Mouse (Mus musculus) heart, embryonic 10.5 days (tissue): ENCODE results near the gene Tcf25. TPM values are rescaled to one million over a fixed set of nuclear protein-coding genes. Genes with fewer than 3 reads are reported as not detected.
A peak's percentile ranks its signal among the peaks of the same experiment; 100 is the strongest.

Experiments used
- DNase-seq: peaks from one replicate; pipeline ENCODE4 v3.0.0-alpha.2; 2017; ENCODE audit warnings: low spot score
- H3K27ac ChIP-seq: fragments of 300-500 bp; sonication (generic); 2 replicates; pipeline ENCODE4 v1.5.1; 2016; ENCODE audit warnings: mild to moderate bottlenecking
- H3K27me3 ChIP-seq: fragments of 300-500 bp; sonication (generic); 2 replicates; pipeline ENCODE4 v1.6.1; 2016; ENCODE audit warnings: mild to moderate bottlenecking; ENCODE audit not compliant: poor library complexity, insufficient read depth, severe bottlenecking
- H3K36me3 ChIP-seq: fragments of 300-500 bp; sonication (generic); 2 replicates; pipeline ENCODE4 v1.6.1; 2016; ENCODE audit warnings: mild to moderate bottlenecking, moderate library complexity
- H3K4me1 ChIP-seq: fragments of 300-500 bp; sonication (generic); 2 replicates; pipeline ENCODE4 v1.6.1; 2016; ENCODE audit warnings: mild to moderate bottlenecking
- H3K4me3 ChIP-seq: fragments of 300-500 bp; sonication (generic); 2 replicates; pipeline ENCODE4 v1.5.1; 2016; ENCODE audit warnings: mild to moderate bottlenecking, moderate library complexity
- H3K9me3 ChIP-seq: fragments of 300-500 bp; sonication (generic); 2 replicates; pipeline ENCODE4 v1.6.1; 2016; ENCODE audit warnings: mild to moderate bottlenecking, moderate library complexity
- WGBS: fragments of 180-500 bp; shearing (Covaris S2); methylation state at CpG from one replicate; pipeline ENCODE4 v1.1.7; 2016; 5-methylcytosine and 5-hydroxymethylcytosine counted together
- polyA plus RNA-seq: library from polyadenylated mRNA; unstranded; fragments of >200 nt; fragmentation: Nextera tagmentation; extraction: Ambion mirVana; gene quantifications from 2 replicates; pipeline ENCODE4 v1.2.1, GENCODE M21; 2016

The Tcf25 gene
- polyA plus RNA-seq, 1 experiment from 2014 or later, result 153 TPM

DNA sequence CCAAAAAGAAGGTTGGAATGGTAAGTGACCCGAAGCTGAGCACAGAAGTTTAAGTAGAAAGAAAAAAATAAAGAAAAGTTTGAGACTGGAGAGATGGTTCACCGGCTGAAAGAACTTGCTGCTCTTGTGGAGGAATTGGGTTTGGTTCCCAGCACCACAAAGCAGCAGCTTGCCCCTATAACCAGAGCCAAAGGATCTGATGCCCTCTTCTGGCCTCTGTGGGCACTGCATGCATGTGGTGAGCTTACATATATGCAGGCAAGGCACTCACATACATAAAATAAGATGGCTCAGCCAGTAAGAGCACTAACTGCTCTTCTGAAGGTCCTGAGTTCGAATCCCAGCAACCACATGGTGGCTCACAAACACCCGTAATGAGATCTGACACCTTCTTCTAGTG, 33.5 kb upstream of the Tcf25 start:
- Histone ChIP-seq H3K4me1 (peaks cover 14% of the 10 kb centered on the region), H3K27ac (no peak overlapping the region), H3K9me3 (no peaks in the 10 kb centered on the region), H3K27me3 (0 out of 2 replicates have a peak, but pooled peaks cover 4% of the 10 kb centered on the region), H3K36me3 (no peaks in the 10 kb centered on the region), H3K4me3 (no peak overlapping the region)
- 93% methylated on average over 4 of the region's 4 CpGs for WGBS
- no peak for DNase-seq

DNA sequence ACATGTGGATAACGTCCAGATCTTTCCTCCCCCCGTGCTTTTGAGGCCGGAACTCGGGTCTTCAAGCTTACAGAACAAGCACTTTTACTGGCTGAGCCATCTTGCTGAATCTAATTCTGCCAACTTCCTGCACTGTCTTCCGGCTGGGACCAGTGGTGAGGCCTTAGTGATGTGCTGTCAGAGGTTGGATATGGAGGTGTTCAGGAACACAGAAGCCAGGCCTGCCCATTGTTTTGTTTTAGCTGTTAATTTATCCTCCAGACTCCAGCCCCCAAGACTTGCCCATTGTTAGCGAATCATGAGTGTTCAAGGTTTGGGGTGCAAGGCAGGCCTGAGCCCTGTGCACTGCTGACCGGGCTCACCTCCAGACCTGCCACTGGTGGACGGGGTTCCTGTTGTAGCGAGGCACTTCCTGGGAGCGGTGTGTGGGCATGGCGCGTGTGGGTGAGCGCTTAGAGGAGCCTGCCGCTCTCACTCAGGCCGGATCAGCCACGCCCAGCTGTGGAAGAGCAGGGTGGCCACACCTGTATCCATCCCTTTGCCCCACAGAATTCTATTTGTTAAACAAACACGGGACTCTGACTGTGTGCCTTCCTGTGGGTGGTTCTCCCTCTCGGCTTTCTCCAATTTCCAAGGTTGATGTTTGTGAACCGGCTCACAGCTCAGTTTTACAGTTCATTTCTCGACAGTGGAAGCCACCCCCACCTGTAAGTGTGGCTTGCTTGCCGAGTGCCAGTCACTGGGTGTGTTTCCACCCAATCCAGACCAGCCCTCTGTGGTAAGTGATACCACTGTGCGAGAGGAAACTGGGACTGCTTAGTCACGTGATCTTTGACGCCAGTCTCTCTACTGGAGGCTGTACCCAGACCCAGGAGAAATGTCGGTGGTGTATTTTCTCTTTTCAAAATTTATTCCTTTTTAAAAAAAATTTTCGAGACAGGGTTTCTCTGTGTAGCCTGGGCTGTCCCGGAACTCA, 32.2 kb upstream of the Tcf25 start:
- no peak overlapping the region for H3K4me3 ChIP-seq
- DNase-seq, result no peak
- peaks cover 14% of the 10 kb centered on the region for H3K4me1 ChIP-seq
- 81% methylated on average over 27 of the region's 27 CpGs for WGBS
- no peaks in the 10 kb centered on the region for H3K27me3 ChIP-seq
- H3K27ac ChIP-seq, result no peak overlapping the region; the same call in 1 of the 2 replicates
- no peaks in the 10 kb centered on the region for H3K9me3 ChIP-seq
- H3K36me3 ChIP-seq, result no peaks in the 10 kb centered on the region

DNA sequence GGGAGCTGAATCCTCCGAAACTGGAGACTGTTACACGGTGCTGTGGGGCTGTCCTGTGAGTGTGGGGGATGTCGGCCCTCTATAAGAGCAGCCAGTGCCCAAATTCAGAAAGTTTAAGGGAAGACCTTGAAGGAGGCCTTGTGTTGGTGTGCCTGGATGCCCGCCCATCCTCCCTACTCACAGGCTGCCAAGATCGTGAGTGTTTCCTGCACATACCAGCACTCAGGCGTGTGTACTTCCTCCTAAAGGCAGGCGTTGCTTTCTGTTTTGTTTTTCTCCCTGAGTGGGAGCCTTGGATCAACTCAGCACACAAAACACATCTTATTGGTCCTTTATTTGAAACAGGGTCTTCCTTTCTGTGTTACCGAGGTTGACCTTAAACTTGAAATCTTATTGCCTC, 31.3 kb upstream of the Tcf25 start:
- H3K4me3 ChIP-seq, result no peak overlapping the region
- WGBS, result 71% methylated on average over 8 of the region's 8 CpGs
- H3K9me3 ChIP-seq, result no peaks in the 10 kb centered on the region
- no peak overlapping the region for H3K27ac ChIP-seq
- H3K4me1 ChIP-seq, result peaks cover 14% of the 10 kb centered on the region
- H3K36me3 ChIP-seq, result no peaks in the 10 kb centered on the region
- no peaks in the 10 kb centered on the region for H3K27me3 ChIP-seq
- no peak for DNase-seq

DNA sequence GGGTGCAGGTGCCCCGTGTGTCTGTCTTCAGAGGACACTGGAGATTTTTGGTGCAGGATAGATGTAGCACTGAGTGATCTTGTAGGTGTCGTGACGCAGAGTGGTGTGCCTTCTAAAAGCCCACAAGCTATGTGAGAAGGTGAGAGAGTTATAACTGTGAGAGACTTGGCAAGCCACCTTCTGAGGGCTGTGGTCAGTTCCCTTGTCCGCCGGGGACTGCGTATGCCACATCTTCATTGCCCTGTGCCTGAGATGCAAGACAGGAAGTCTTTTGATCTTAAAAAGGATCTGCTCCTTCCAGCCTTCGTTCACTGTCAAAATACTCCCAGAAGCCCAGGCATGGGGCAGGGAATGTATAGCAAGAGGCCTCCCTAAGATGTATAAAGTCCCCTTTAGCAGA, 30.6 kb upstream of the Tcf25 start:
- H3K36me3 ChIP-seq, result no peaks in the 10 kb centered on the region
- no peaks in the 10 kb centered on the region for H3K27me3 ChIP-seq
- no peaks in the 10 kb centered on the region for H3K9me3 ChIP-seq
- H3K4me1 ChIP-seq, result peaks cover 18% of the 10 kb centered on the region
- WGBS, result 74% methylated on average over 7 of the region's 7 CpGs
- H3K27ac ChIP-seq, result no peak overlapping the region
- DNase-seq, result no peak
- 0 out of 2 replicates have a peak overlapping the region, but pooled peaks have one; percentile 1 for H3K4me3 ChIP-seq

DNA sequence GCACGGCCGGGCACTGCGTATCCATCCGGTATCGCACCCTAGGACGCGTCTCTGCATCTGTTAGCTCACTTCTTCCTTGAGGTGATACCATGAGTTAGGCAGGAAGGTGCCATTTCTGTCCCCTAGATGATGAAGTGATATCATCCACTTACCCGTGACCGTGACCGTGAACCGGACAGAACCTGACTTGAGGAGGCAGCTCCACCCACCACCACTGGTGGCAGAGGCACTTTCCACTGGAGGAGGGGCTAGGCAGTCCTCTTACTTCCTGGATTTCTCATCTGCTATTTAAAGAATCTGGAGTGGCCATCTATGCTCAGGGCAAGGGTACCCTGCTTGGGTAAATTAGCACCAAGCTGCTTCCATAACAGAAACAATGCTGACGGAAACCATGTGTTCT, 30.1 kb upstream of the Tcf25 start:
- WGBS, result 77% methylated on average over 12 of the region's 12 CpGs
- H3K9me3 ChIP-seq, result no peaks in the 10 kb centered on the region
- peak overlapping the region; percentile 39; the same call in 1 of the 2 replicates for H3K27ac ChIP-seq
- no peak for DNase-seq
- peaks cover 23% of the 10 kb centered on the region for H3K4me1 ChIP-seq
- peak overlapping the region; percentile 1; the same call in 1 of the 2 replicates for H3K4me3 ChIP-seq
- H3K27me3 ChIP-seq, result no peaks in the 10 kb centered on the region
- H3K36me3 ChIP-seq, result no peaks in the 10 kb centered on the region

DNA sequence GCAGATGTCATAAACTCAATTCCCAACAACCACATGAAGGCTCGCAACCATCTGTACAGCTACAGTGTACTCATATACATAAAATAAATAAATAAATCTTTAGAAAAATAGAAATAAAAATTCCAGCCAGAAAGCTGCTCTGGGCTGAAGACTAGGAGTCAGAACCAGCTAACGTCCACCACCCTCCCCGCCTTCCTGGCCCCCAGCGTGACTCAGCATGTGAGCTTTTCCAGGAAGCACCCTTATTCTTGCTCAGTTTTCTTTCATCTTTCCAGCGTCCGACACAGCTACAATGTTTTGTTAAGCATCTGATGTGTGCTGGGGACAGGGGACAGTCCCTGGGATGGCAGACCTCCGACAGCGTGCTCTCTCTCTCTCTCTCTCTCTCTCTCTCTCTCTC, 28.4 kb upstream of the Tcf25 start:
- WGBS, result 81% methylated on average over 8 of the region's 8 CpGs

DNA sequence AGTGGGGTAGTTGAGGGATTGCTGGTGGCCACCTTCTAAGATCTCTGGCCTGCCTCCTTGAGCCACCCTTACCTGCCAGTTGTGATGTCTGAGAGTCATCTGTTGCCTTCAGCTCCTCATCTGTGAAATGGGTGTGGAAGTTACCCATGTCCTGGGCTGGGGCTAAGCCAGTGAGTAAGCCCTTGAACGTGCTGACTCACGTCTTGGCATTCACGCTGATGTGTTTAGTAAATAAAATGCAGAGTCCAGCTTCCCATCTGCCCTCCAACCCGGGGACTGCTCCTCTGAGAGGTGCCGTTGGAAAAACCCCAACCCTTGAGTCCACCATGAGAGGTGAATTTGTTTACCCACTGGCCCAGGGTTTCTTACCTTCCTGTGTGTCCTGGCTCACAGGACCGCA, 27.7 kb upstream of the Tcf25 start:
- no peak for DNase-seq
- no peaks in the 10 kb centered on the region for H3K36me3 ChIP-seq
- no peak overlapping the region for H3K4me3 ChIP-seq
- H3K4me1 ChIP-seq, result peaks cover 32% of the 10 kb centered on the region
- WGBS, result 79% methylated on average over 6 of the region's 6 CpGs
- H3K27ac ChIP-seq, result no peak overlapping the region
- no peaks in the 10 kb centered on the region for H3K9me3 ChIP-seq
- H3K27me3 ChIP-seq, result no peaks in the 10 kb centered on the region

More for the DNA sequence above, 28.4 kb upstream of the Tcf25 start:
- Histone ChIP-seq H3K27ac (no peak overlapping the region), H3K36me3 (no peaks in the 10 kb centered on the region), H3K27me3 (no peaks in the 10 kb centered on the region), H3K4me1 (peaks cover 32% of the 10 kb centered on the region), H3K4me3 (no peak overlapping the region), H3K9me3 (no peaks in the 10 kb centered on the region)
- DNase-seq, result no peak

DNA sequence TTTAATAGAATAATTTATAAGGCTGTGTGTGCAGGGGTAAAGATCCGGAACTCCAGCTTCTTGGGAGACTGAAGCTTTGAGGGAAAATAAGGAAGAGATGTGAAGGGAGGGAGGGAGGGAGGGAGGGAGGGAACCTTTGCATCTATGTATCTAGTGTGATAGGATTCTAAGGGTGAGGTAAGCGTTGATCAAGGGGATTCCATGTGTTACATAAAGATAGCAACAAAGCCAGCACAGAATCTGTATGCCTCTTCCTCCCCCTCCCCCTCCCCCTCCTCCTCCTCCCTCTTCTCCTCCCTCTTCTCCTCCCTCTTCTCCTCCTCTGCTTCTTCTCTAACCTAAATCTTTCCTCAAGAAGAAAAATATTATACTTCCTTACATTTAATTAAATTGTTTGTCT, 26.3 kb upstream of the Tcf25 start:
- 0 out of 2 replicates have a peak, but pooled peaks cover under 1% of the 10 kb centered on the region for H3K27me3 ChIP-seq
- no peak overlapping the region for H3K4me3 ChIP-seq
- H3K27ac ChIP-seq, result no peak overlapping the region
- H3K4me1 ChIP-seq, result peaks cover 30% of the 10 kb centered on the region
- DNase-seq, result no peak
- H3K36me3 ChIP-seq, result no peaks in the 10 kb centered on the region
- H3K9me3 ChIP-seq, result no peaks in the 10 kb centered on the region
- 72% methylated on average over 2 of the region's 2 CpGs for WGBS

DNA sequence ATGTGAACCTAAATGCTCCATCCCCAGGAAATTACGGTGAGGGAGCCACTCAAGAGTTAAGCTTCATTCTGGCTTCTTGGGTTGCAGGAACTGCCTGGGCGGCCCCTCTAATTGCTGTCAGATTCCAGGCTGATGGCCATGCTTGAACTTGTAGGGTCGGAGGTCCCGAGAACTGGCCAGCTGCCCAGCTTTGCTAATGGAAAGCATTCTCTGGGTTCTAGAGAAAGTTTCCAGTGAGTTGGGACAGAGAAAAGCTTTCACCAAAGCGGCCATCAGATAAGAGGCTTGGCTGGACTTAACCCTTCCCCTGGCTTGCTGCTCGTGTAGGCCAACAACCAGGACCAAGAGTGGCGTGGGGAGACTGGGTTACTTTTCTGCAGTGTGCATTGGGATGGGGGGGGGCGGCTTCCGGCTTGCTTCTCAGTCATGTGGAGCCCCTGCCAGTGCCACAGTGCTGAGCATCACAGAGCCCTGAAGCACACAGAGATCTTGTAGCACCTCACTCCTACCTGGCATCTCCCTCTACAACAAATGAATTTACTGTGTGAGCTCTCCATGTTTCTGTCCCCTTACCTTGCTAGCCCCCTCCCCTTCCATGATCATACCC, 25.2 kb upstream of the Tcf25 start:
- peak overlapping the region; percentile 37 for H3K27ac ChIP-seq
- no peaks in the 10 kb centered on the region for H3K9me3 ChIP-seq
- 35% methylated on average over 9 of the region's 9 CpGs for WGBS
- peak; percentile 91 for DNase-seq
- H3K27me3 ChIP-seq, result peaks cover 4% of the 10 kb centered on the region; the same call in 1 of the 2 replicates
- H3K4me3 ChIP-seq, result no peak overlapping the region
- H3K4me1 ChIP-seq, result peaks cover 34% of the 10 kb centered on the region
- H3K36me3 ChIP-seq, result no peaks in the 10 kb centered on the region

DNA sequence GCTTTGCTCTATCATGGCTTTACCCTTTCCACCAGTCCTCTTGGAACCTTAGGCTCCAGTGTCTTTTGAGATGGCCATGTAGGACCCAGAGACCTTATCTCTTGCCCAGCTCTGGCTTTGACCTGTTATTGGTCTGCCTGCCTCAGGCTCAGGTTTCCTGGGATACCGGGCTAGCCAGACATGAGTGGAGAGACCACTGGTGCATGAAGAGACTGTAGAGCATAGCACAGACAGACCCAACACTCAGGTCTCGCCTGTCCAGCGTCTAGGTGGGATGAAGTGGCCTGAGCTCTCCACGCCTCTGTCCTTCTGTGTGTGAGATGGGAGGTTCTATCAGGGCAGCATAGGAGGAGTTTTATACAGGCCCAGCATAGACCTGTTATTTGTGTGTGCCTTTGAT, 24.5 kb upstream of the Tcf25 start:
- Histone ChIP-seq H3K27ac (peak overlapping the region; percentile 37; the same call in 1 of the 2 replicates), H3K9me3 (no peaks in the 10 kb centered on the region), H3K27me3 (peaks cover 11% of the 10 kb centered on the region), H3K4me1 (peaks cover 32% of the 10 kb centered on the region), H3K36me3 (no peaks in the 10 kb centered on the region), H3K4me3 (no peak overlapping the region)
- 74% methylated on average over 4 of the region's 4 CpGs for WGBS
- DNase-seq, result no peak

DNA sequence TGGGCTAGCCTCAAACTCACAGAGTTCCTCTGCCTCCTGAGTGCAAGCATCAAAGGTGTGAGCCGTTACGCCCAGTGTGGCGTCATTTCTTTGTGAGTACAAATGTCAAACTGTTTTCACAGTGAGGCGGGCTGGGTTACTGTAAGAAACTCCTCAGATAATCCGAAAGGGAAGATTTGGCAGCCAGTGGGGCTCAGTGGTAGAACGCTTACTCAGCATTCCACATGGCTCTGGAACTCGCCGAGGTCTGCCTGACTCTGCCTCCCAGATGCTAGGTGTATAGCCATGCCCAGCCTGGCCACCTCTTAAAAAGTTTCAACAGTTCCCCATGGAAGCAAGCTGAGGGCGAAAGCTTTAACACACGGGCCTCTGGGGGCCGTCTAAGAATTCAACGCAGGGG, 21.4 kb upstream of the Tcf25 start:
- Histone ChIP-seq H3K9me3 (no peaks in the 10 kb centered on the region), H3K4me1 (peaks cover 34% of the 10 kb centered on the region), H3K4me3 (no peak overlapping the region), H3K27ac (no peak overlapping the region), H3K36me3 (no peaks in the 10 kb centered on the region), H3K27me3 (peaks cover 34% of the 10 kb centered on the region)
- no peak for DNase-seq
- WGBS, result 74% methylated on average over 12 of the region's 12 CpGs

DNA sequence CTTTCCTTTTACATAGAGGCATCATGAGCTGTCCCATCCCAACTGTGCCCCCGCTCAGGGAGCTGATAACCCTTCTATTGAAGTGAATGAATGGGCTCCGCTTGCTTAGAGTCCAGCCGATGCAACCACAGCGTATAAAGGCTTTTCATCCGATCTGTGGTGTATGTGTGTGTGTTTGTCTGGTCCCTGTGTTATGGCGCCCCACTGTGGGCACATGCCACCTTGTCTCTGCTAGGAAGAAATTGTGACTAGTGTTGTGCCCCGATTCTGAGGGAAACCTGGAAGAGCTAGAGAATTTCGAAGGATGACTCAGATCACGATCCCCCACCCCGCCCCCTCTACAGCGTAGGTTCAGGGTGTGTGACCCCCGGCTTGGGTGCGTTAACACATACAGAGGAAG, 20.8 kb upstream of the Tcf25 start:
- H3K36me3 ChIP-seq, result no peaks in the 10 kb centered on the region
- no peak overlapping the region for H3K27ac ChIP-seq
- H3K4me3 ChIP-seq, result no peak overlapping the region
- no peak for DNase-seq
- 53% methylated on average over 13 of the region's 13 CpGs for whole genome bisulfite sequencing
- H3K27me3 ChIP-seq, result peaks cover 40% of the 10 kb centered on the region
- no peaks in the 10 kb centered on the region for H3K9me3 ChIP-seq
- peaks cover 31% of the 10 kb centered on the region for H3K4me1 ChIP-seq

DNA sequence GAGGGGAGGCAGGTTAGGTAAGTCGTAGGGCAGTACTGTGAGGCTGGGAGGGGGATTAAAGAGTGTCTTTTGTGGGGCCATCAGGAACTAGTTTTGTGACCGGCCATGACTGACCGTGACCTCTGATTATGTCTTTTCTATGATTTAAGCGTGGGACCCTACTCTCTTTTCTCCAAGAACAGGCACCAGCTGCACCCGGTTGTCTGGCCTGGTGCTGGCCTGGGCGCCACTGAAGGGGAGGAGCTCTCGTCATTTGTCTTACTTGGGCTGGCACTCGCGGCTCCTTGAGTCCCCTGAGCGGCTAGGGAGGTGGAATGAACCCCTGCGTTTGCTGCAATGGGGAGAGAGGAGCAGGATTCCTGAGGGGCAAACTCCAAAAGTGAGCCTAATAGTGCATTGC, 20.3 kb upstream of the Tcf25 start:
- H3K36me3 ChIP-seq, result no peaks in the 10 kb centered on the region
- H3K9me3 ChIP-seq, result no peaks in the 10 kb centered on the region
- no peak overlapping the region for H3K4me3 ChIP-seq
- H3K4me1 ChIP-seq, result peaks cover 27% of the 10 kb centered on the region
- DNase-seq, result no peak
- peaks cover 43% of the 10 kb centered on the region for H3K27me3 ChIP-seq
- WGBS, result 45% methylated on average over 11 of the region's 11 CpGs
- no peak overlapping the region for H3K27ac ChIP-seq
